Mouse (Mus musculus): ENCODE data around the gene 2510039O18Rik.

DNA sequence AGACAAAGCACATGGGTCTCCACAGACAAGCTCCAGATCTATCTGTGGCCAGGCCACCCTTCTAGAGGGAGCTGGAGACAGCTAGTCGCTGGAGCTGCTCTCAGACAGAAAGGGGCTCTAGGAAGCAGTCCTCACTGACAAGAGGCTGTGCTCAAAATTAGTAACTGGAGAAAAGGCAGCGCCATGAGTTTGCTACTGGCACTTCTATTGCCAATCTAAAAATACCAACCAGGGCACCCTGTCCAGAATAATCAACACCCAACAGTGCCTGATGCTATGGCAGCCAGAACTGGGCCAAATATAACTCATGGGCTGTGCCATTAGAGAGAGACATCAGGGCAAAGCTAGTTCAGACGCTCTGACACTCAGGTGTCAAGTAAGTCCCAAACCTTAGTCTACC lies 43.3 kb upstream of the 2510039O18Rik start:
- no peak for TF ChIP-seq TBP (conservative IDR thresholded peaks at IDR 0.05; ENCODE audit: low read depth, low read length)
- TF ChIP-seq CTCF (conservative IDR thresholded peaks at IDR 0.05 in 1 of 2, IDR thresholded peaks at IDR 0.05 in 1 of 2; ENCODE audit: low read depth in 2 of 2, low read length in 2 of 2), result no peak
- no peak for TF ChIP-seq TCF12 (IDR thresholded peaks at IDR 0.05; ENCODE audit: low read depth, low read length)
- TF ChIP-seq PAX5 (IDR thresholded peaks at IDR 0.05; ENCODE audit: low read length), result no peak
- TF ChIP-seq USF1 (IDR thresholded peaks at IDR 0.05; ENCODE audit: low read depth, low read length), result no peak
- TF ChIP-seq POLR2A (IDR thresholded peaks at IDR 0.05; ENCODE audit: low read depth, low read length), result no peak
- no peak for TF ChIP-seq E2F4 (IDR thresholded peaks at IDR 0.05; ENCODE audit: insufficient replicate concordance, low read depth, low read length)
- no peak for TF ChIP-seq MAX (IDR thresholded peaks at IDR 0.05; ENCODE audit: low read length)
- TF ChIP-seq SMC3 (IDR thresholded peaks at IDR 0.05; ENCODE audit: low read depth, low read length), result no peak
- no peak for TF ChIP-seq HCFC1 (IDR thresholded peaks at IDR 0.05; ENCODE audit: low read depth, low read length)
- TF ChIP-seq USF2 (conservative IDR thresholded peaks at IDR 0.05; ENCODE audit: low read depth, low read length), result no peak
- no peak for TF ChIP-seq ZC3H11A (IDR thresholded peaks at IDR 0.05; ENCODE audit: low read depth, low read length)
- TF ChIP-seq EP300 (IDR thresholded peaks at IDR 0.05; ENCODE audit: low read length), result no peak
- TF ChIP-seq BHLHE40 (IDR thresholded peaks at IDR 0.05; ENCODE audit: low read depth, low read length), result no peak

Measured in CH12.LX (cell line).